Mouse (Mus musculus) adrenal gland, adult (tissue): Measurements from ENCODE around the gene Gm10647.

Experiments
- DNase-seq, 2 experiments: peaks; one replicate each; pipeline ENCODE4 v3.0.0; 2022 to 2023; ENCODE audit warnings: low spot score in 1 of 2; ENCODE audit not compliant: inconsistent age in 2 of 2

Gm10647 gene

GRCm38 (mm10) chr9:66846822-66847221 lies 50.0 kb downstream of the Gm10647 start:
- no peak for DNase-seq
